Mouse (Mus musculus) cerebellum, adult 2 months (tissue): ENCODE data around the gene Parn.

Experiments
- CTCF ChIP-seq: fragments of 200-500 bp; IDR thresholded peaks from 2 replicates; pipeline ENCODE4 v1.5.1; 2011; ENCODE audit warnings: low read depth, mild to moderate bottlenecking, control low read depth, low read length, moderate library complexity, borderline replicate concordance; ENCODE audit not compliant: insufficient read depth
- POLR2A ChIP-seq: fragments of 200-500 bp; IDR thresholded peaks from 2 replicates; pipeline ENCODE4 v1.6.1; 2011; ENCODE audit warnings: low read length, control low read depth, borderline replicate concordance; ENCODE audit not compliant: insufficient read depth

DNA sequence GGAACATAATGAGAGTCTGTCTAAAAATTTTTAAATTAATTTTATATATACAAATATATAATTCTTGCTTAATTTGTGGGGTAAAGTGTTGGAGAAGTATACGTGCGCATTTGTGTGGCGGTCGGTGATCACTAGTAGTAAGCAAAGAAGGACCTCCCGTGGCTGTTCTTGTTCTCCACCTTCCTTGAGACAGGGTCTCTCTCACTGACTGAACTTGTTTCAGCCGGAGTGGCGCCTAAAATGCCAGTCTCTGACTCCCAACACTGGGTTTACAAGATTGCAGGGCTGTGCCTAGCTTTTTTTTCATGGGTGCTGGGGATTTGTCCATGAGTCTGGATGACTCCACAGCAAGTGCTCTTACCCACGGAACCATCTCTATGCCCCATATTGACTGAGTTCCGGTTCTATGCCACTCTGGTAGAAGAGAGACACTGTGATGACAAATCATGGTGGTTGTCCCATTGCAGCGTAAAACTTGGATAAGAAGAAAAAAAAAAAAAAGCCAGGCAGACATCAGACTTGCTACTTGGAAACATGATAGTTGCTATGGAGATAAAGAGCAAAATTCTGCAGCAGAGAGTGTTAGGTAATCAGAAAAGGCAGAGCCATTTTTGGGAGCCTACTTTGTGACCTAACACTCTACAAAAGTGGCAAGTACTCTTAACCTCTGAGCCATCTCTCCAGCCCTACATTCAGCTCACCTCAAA lies 585 bp upstream of the Parn start:
- TF ChIP-seq POLR2A (no peak), CTCF (no peak)
